Mouse (Mus musculus): ENCODE data around the gene Pum1.

DNA sequence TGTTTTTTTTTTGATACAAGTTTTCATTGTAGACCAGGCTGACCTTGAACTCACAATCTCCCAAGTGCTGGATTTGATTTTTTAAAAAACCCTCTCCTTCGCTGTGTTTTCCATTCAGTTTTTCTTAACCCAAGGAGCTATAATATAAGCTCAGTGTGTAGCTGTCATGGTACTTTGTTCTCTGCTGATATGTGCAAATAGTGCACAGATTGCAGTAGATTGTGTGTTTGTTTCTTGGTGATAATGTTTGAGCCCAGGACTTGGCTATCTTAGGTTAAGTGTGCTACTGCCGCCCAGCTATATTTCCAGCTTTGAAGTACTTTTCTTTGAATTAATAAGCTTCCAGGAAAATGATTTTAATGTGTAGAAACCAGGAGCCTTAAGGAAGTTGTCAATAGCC is 13.6 kb downstream of the Pum1 start:
- TF ChIP-seq CTCF (IDR thresholded peaks at IDR 0.05; ENCODE audit: extremely low read depth, insufficient read length, insufficient replicate concordance, low read depth, low read length) (no peak), POLR2A (IDR thresholded peaks at IDR 0.05; ENCODE audit: low read depth, low read length) (no peak)

Measured in small intestine, adult 2 months (tissue).